Mouse (Mus musculus): ENCODE results near the gene 5330417C22Rik. TPM values are rescaled to one million over a fixed set of nuclear protein-coding genes. Genes with fewer than 3 reads are reported as not detected.

Gene 5330417C22Rik
- polyA plus RNA-seq, 1 experiment from 2014 or later, result 10.8 TPM

- 95% methylated on average over 4 of the region's 4 CpGs for WGBS
- ATAC-seq, result no peak
- Histone ChIP-seq H3K4me2 (replicated peaks; ENCODE audit: low read depth) (no peak overlapping the region), H3K27me3 (replicated peaks; ENCODE audit: control insufficient read depth, insufficient read depth, low read length) (no peaks in the 10 kb centered on the region), H3K36me3 (ENCODE audit: control insufficient read depth, insufficient read depth) (peaks cover 34% of the 10 kb centered on the region), H3K4me1 (replicated peaks; ENCODE audit: control insufficient read depth, insufficient read depth, low read length) (peaks cover 4% of the 10 kb centered on the region; the same call in 1 of the 2 replicates), H3K9ac (ENCODE audit: low read depth, low read length) (no peak overlapping the region), H3K9me3 (ENCODE audit: control insufficient read depth) (no peaks in the 10 kb centered on the region), H3K27ac (ENCODE audit: low read depth, low read length) (no peak overlapping the region), H3K4me3 (ENCODE audit: low read depth, low read length) (no peak overlapping the region)
- TF ChIP-seq CTCF (IDR thresholded peaks at IDR 0.05; ENCODE audit: low read depth), result no peak
Observed at GRCm38 (mm10) chr3:108557888-108558287, 21.6 kb upstream of the 5330417C22Rik start.

- H3K36me3 ChIP-seq (ENCODE audit: control insufficient read depth, insufficient read depth), result peaks cover 27% of the 10 kb centered on the region
- peak overlapping the region; percentile 83 for H3K27ac ChIP-seq (ENCODE audit: low read depth, low read length)
- no peaks in the 10 kb centered on the region; the same call in 1 of the 2 replicates for H3K4me1 ChIP-seq (replicated peaks; ENCODE audit: control insufficient read depth, insufficient read depth, low read length)
- peak overlapping the region; percentile 91 for H3K9ac ChIP-seq (ENCODE audit: low read depth, low read length)
- 16% methylated on average over 22 of the region's 22 CpGs for WGBS
- peak; percentile 95 for ATAC-seq
- H3K9me3 ChIP-seq (ENCODE audit: control insufficient read depth), result no peaks in the 10 kb centered on the region
- TF ChIP-seq CTCF (IDR thresholded peaks at IDR 0.05; ENCODE audit: low read depth), result peak; percentile 95
- no peaks in the 10 kb centered on the region for H3K27me3 ChIP-seq (replicated peaks; ENCODE audit: control insufficient read depth, insufficient read depth, low read length)
- H3K4me2 ChIP-seq (replicated peaks; ENCODE audit: low read depth), result peak overlapping the region; percentile 93
- H3K4me3 ChIP-seq (ENCODE audit: low read depth, low read length), result peak overlapping the region; percentile 87
Observed at GRCm38 (mm10) chr3:108554587-108555312, 18.4 kb upstream of the 5330417C22Rik start.

- TF ChIP-seq CTCF (IDR thresholded peaks at IDR 0.05; ENCODE audit: low read depth), result no peak
- WGBS, result under 1% methylated on average over 42 of the region's 42 CpGs
- H3K4me2 ChIP-seq (replicated peaks; ENCODE audit: low read depth), result peak overlapping the region; percentile 93
- peak overlapping the region; percentile 91 for H3K9ac ChIP-seq (ENCODE audit: low read depth, low read length)
- H3K36me3 ChIP-seq (ENCODE audit: control insufficient read depth, insufficient read depth), result peaks cover 21% of the 10 kb centered on the region
- ATAC-seq, result peak; percentile 74
- no peaks in the 10 kb centered on the region for H3K27me3 ChIP-seq (replicated peaks; ENCODE audit: control insufficient read depth, insufficient read depth, low read length)
- no peaks in the 10 kb centered on the region for H3K9me3 ChIP-seq (ENCODE audit: control insufficient read depth)
- H3K4me3 ChIP-seq (ENCODE audit: low read depth, low read length), result peak overlapping the region; percentile 87
- H3K4me1 ChIP-seq (replicated peaks; ENCODE audit: control insufficient read depth, insufficient read depth, low read length), result no peaks in the 10 kb centered on the region; the same call in 1 of the 2 replicates
- H3K27ac ChIP-seq (ENCODE audit: low read depth, low read length), result peak overlapping the region; percentile 83
Observed at GRCm38 (mm10) chr3:108554111-108554561, 17.8 kb upstream of the 5330417C22Rik start.

- 83% methylated on average over 11 of the region's 11 CpGs for WGBS
- no peak for ATAC-seq
Observed at GRCm38 (mm10) chr3:108542299-108542698, 6.0 kb upstream of the 5330417C22Rik start.

GRCm38 (mm10) chr3:108537303-108537702, 967 bp upstream of the 5330417C22Rik start:
- WGBS, result 7% methylated on average over 17 of the region's 17 CpGs
- H3K4me2 ChIP-seq (replicated peaks; ENCODE audit: low read depth), result peak overlapping the region; percentile 51
- no peaks in the 10 kb centered on the region for H3K9me3 ChIP-seq (ENCODE audit: control insufficient read depth)
- H3K9ac ChIP-seq (ENCODE audit: low read depth, low read length), result no peak overlapping the region
- no peak overlapping the region for H3K27ac ChIP-seq (ENCODE audit: low read depth, low read length)
- peaks cover 7% of the 10 kb centered on the region for H3K27me3 ChIP-seq (replicated peaks; ENCODE audit: control insufficient read depth, insufficient read depth, low read length)
- ATAC-seq, result no peak
- peak; percentile 87 for TF ChIP-seq CTCF (IDR thresholded peaks at IDR 0.05; ENCODE audit: low read depth)
- H3K36me3 ChIP-seq (ENCODE audit: control insufficient read depth, insufficient read depth), result no peaks in the 10 kb centered on the region
- 0 out of 2 replicates have a peak, but pooled peaks cover 5% of the 10 kb centered on the region for H3K4me1 ChIP-seq (replicated peaks; ENCODE audit: control insufficient read depth, insufficient read depth, low read length)
- H3K4me3 ChIP-seq (ENCODE audit: low read depth, low read length), result 0 out of 2 replicates have a peak overlapping the region, but pooled peaks have one; percentile 5

More at GRCm38 (mm10) chr3:108542299-108542698, 6.0 kb upstream of the 5330417C22Rik start:
- Histone ChIP-seq H3K4me2 (replicated peaks; ENCODE audit: low read depth) (no peak overlapping the region), H3K9ac (ENCODE audit: low read depth, low read length) (no peak overlapping the region), H3K4me3 (ENCODE audit: low read depth, low read length) (no peak overlapping the region), H3K27me3 (replicated peaks; ENCODE audit: control insufficient read depth, insufficient read depth, low read length) (no peaks in the 10 kb centered on the region), H3K27ac (ENCODE audit: low read depth, low read length) (no peak overlapping the region), H3K36me3 (ENCODE audit: control insufficient read depth, insufficient read depth) (no peaks in the 10 kb centered on the region), H3K9me3 (ENCODE audit: control insufficient read depth) (no peaks in the 10 kb centered on the region), H3K4me1 (replicated peaks; ENCODE audit: control insufficient read depth, insufficient read depth, low read length) (no peaks in the 10 kb centered on the region)
- no peak for TF ChIP-seq CTCF (IDR thresholded peaks at IDR 0.05; ENCODE audit: low read depth)

- no peak for TF ChIP-seq CTCF (IDR thresholded peaks at IDR 0.05; ENCODE audit: low read depth)
- WGBS, result 15% methylated on average over 15 of the region's 15 CpGs
- Histone ChIP-seq H3K4me1 (replicated peaks; ENCODE audit: control insufficient read depth, insufficient read depth, low read length) (0 out of 2 replicates have a peak, but pooled peaks cover 5% of the 10 kb centered on the region), H3K27ac (ENCODE audit: low read depth, low read length) (no peak overlapping the region), H3K4me2 (replicated peaks; ENCODE audit: low read depth) (peak overlapping the region; percentile 56), H3K9ac (ENCODE audit: low read depth, low read length) (no peak overlapping the region), H3K36me3 (ENCODE audit: control insufficient read depth, insufficient read depth) (no peaks in the 10 kb centered on the region), H3K9me3 (ENCODE audit: control insufficient read depth) (no peaks in the 10 kb centered on the region), H3K27me3 (replicated peaks; ENCODE audit: control insufficient read depth, insufficient read depth, low read length) (peaks cover 7% of the 10 kb centered on the region), H3K4me3 (ENCODE audit: low read depth, low read length) (peak overlapping the region; percentile 28)
- ATAC-seq, result no peak
Observed at GRCm38 (mm10) chr3:108535896-108536516, 330 bp downstream of the 5330417C22Rik start.
